Mouse (Mus musculus) bone marrow, adult 2 months (tissue): ENCODE data around the gene Grhl3.

ENCODE experiments used
- CTCF ChIP-seq: fragments of 200-500 bp; IDR thresholded peaks from 2 replicates; pipeline ENCODE4 v1.5.1; 2011; ENCODE audit warnings: low read length, control low read depth; ENCODE audit not compliant: control insufficient read depth, insufficient read depth
- POLR2A ChIP-seq: fragments of 200-500 bp; IDR thresholded peaks from 2 replicates; pipeline ENCODE4 v1.6.1; 2011; ENCODE audit warnings: low read depth, mild to moderate bottlenecking, control low read depth, low read length, borderline replicate concordance; ENCODE audit not compliant: control insufficient read depth

DNA sequence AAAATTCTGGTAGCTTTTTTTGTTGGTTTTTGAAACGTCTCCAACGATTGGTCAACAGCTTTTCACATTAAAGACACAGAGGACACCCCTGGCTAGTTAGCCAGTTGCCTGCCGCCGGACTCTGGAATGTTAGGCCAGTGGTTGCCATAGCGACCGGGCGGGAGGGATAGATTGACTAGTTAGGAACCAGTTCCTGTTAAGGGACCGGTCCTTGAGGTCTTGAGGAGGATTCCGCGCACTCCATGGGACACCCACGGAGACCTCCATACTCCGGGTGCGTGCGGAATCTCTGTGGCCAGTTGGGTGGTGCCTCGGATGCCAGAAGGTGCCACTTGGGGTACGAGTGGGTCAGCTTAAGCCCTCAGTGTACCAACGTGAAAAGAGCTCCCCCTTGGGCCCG lies 77.6 kb downstream of the Grhl3 start:
- TF ChIP-seq CTCF (no peak), POLR2A (no peak)
